Mouse (Mus musculus) myocyte (in vitro differentiated cells): Measurements from ENCODE around the gene Bclaf3.
"Not testable (repeated sequence)": the region's sequence is repeated elsewhere in the genome, so short reads cannot be mapped to it uniquely, and the experiment has no call there.

Experiments
- CEBPB ChIP-seq: IDR thresholded peaks from 2 replicates; pipeline ENCODE4 v1.6.1; 2011; ENCODE audit warnings: mild to moderate bottlenecking, moderate library complexity; ENCODE audit not compliant: poor library complexity, insufficient read depth, severe bottlenecking
- E2F4 ChIP-seq: IDR thresholded peaks from one replicate; pipeline ENCODE4 v1.6.1; 2011; ENCODE audit warnings: mild to moderate bottlenecking, control low read depth, moderate library complexity; ENCODE audit not compliant: insufficient read depth
- MAX ChIP-seq: IDR thresholded peaks from one replicate; pipeline ENCODE4 v1.6.1; 2011; ENCODE audit warnings: low read depth, mild to moderate bottlenecking, control low read depth
- MYOD1 ChIP-seq, 3 experiments: IDR thresholded peaks; one replicate each; pipeline ENCODE4 v1.6.1; 2011; ENCODE audit warnings: control low read depth in 2 of 3, low read depth in 2 of 3, mild to moderate bottlenecking in 2 of 3, moderate library complexity in 1 of 3; ENCODE audit not compliant: insufficient read length in 2 of 3, control insufficient read depth in 1 of 3
- MYOG ChIP-seq, 3 experiments: IDR thresholded peaks; one replicate each; pipeline ENCODE4 v1.6.1; 2011; ENCODE audit warnings: control low read depth in 2 of 3, low read depth in 2 of 3, mild to moderate bottlenecking in 2 of 3; ENCODE audit not compliant: insufficient read length in 2 of 3, control insufficient read depth in 1 of 3, insufficient read depth in 1 of 3
- POLR2A ChIP-seq: IDR thresholded peaks from one replicate; pipeline ENCODE4 v1.6.1; 2011; ENCODE audit warnings: low read depth, mild to moderate bottlenecking, control low read depth, moderate library complexity; ENCODE audit not compliant: insufficient read length
- POLR2AphosphoS2 ChIP-seq: IDR thresholded peaks from one replicate; pipeline ENCODE4 v1.6.1; 2011; ENCODE audit warnings: low read depth, control low read depth; ENCODE audit not compliant: insufficient read length
- SRF ChIP-seq: IDR thresholded peaks from one replicate; pipeline ENCODE4 v1.6.1; 2011; ENCODE audit warnings: low read depth; ENCODE audit not compliant: control insufficient read depth, insufficient read length
- TCF12 ChIP-seq: IDR thresholded peaks from one replicate; pipeline ENCODE4 v1.6.1; 2011; ENCODE audit warnings: mild to moderate bottlenecking, control low read depth; ENCODE audit not compliant: poor library complexity, insufficient read depth, severe bottlenecking
- TCF3 ChIP-seq: IDR thresholded peaks from one replicate; pipeline ENCODE4 v1.6.1; 2011; ENCODE audit warnings: low read depth, control low read depth; ENCODE audit not compliant: insufficient read length
- USF1 ChIP-seq: IDR thresholded peaks from one replicate; pipeline ENCODE4 v1.6.1; 2011; ENCODE audit warnings: low read depth, mild to moderate bottlenecking, control low read depth, moderate library complexity

- TF ChIP-seq MYOG (IDR thresholded peaks at IDR 0.05; ENCODE audit: control insufficient read depth in 1 of 3, insufficient read depth in 1 of 3, insufficient read length in 2 of 3, low read depth in 2 of 3); POLR2A; POLR2AphosphoS2; USF1; MAX; E2F4; TCF12; MYOD1 (IDR thresholded peaks at IDR 0.05; ENCODE audit: control insufficient read depth in 1 of 3, insufficient read length in 2 of 3, low read depth in 2 of 3); CEBPB; TCF3; SRF: not testable (repeated sequence)
These were observed 48.1 kb upstream of the Bclaf3 start for GRCm38 (mm10) chrX:159478243-159478940.
